Mouse (Mus musculus): Measurements from ENCODE around the gene Irak3.

Irak3 gene

DNA sequence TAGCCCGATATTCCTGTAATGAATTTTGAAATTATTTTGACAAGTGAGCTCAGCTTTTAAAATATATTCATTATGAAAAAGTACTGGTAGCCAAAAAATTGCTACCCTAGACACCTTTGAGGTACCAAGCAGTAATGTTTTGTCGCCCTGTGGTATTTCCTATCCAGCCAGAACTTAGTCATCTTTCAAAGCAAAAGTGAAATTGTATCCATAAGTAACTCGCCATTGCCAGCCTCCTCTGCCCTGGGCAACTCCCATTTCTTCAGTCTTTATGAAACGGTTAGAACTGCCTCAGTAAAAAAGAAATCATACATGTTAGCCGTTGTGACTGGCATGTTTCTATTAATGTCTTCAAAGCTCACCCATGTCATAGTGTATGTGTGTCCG, 7.6 kb upstream of the Irak3 start:
- H3K27me3 ChIP-seq (ENCODE audit: insufficient read depth, low read length), result no peaks in the 10 kb centered on the region
- H3K36me3 ChIP-seq (ENCODE audit: insufficient read depth, low read length), result no peaks in the 10 kb centered on the region; the same call in 1 of the 2 replicates
- peak overlapping the region; percentile 98 for H3K4me3 ChIP-seq (replicated peaks; ENCODE audit: low read length)
- TF ChIP-seq POU5F1 (IDR thresholded peaks at IDR 0.05; ENCODE audit: borderline replicate concordance, low read length) (no peak), NANOG (IDR thresholded peaks at IDR 0.05; ENCODE audit: borderline replicate concordance, low read length) (no peak), CTCF (conservative IDR thresholded peaks at IDR 0.05; ENCODE audit: low read length) (no peak)
- H3K4me1 ChIP-seq (replicated peaks; ENCODE audit: low read depth, low read length), result peaks cover 33% of the 10 kb centered on the region
- H3K9me3 ChIP-seq (ENCODE audit: low read length), result peaks cover 6% of the 10 kb centered on the region

GRCm38 (mm10) chr10:120208575-120209538, 6.9 kb upstream of the Irak3 start:
- Histone ChIP-seq H3K4me3 (replicated peaks; ENCODE audit: low read length) (peak overlapping the region; percentile 98), H3K27me3 (ENCODE audit: insufficient read depth, low read length) (no peaks in the 10 kb centered on the region), H3K36me3 (ENCODE audit: insufficient read depth, low read length) (no peaks in the 10 kb centered on the region; the same call in 1 of the 2 replicates), H3K4me1 (replicated peaks; ENCODE audit: low read depth, low read length) (peaks cover 33% of the 10 kb centered on the region), H3K9me3 (ENCODE audit: low read length) (peaks cover 6% of the 10 kb centered on the region)
- TF ChIP-seq POU5F1 (IDR thresholded peaks at IDR 0.05; ENCODE audit: borderline replicate concordance, low read length), result no peak
- TF ChIP-seq CTCF (conservative IDR thresholded peaks at IDR 0.05; ENCODE audit: low read length), result no peak
- TF ChIP-seq NANOG (IDR thresholded peaks at IDR 0.05; ENCODE audit: borderline replicate concordance, low read length), result no peak

DNA sequence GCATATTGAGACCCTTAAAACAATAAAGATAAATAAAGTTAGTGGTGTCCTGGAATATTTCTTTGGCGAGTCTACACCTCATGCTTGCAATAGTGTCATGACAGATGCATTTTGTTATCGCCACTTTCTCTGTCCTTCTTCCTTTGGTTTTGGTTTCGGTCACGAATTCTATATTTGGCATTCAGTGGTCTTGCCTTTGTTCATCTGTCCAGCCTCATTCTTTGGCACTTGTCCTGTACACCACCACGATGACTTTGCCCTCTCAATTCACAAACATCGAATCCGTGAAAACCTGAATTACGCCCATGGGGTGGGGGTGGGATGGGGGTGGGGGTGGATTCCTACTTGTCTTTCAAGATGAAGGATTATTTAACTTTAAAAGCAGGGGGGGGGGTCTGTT, 6.1 kb upstream of the Irak3 start:
- H3K36me3 ChIP-seq (ENCODE audit: insufficient read depth, low read length), result no peaks in the 10 kb centered on the region; the same call in 1 of the 2 replicates
- no peak overlapping the region for H3K4me3 ChIP-seq (replicated peaks; ENCODE audit: low read length)

GRCm38 (mm10) chr10:120204591-120205210, 2.8 kb upstream of the Irak3 start:
- no peaks in the 10 kb centered on the region for H3K36me3 ChIP-seq (ENCODE audit: insufficient read depth, low read length)
- no peaks in the 10 kb centered on the region for H3K9me3 ChIP-seq (ENCODE audit: low read length)
- peaks cover 51% of the 10 kb centered on the region for H3K4me1 ChIP-seq (replicated peaks; ENCODE audit: low read depth, low read length)
- no peak overlapping the region for H3K4me3 ChIP-seq (replicated peaks; ENCODE audit: low read length)
- no peak for TF ChIP-seq CTCF (conservative IDR thresholded peaks at IDR 0.05; ENCODE audit: low read length)
- no peak for TF ChIP-seq NANOG (IDR thresholded peaks at IDR 0.05; ENCODE audit: borderline replicate concordance, low read length)
- TF ChIP-seq POU5F1 (IDR thresholded peaks at IDR 0.05; ENCODE audit: borderline replicate concordance, low read length), result no peak
- H3K27me3 ChIP-seq (ENCODE audit: insufficient read depth, low read length), result peaks cover 16% of the 10 kb centered on the region

More for the DNA sequence above, 6.1 kb upstream of the Irak3 start:
- Histone ChIP-seq H3K4me1 (replicated peaks; ENCODE audit: low read depth, low read length) (peaks cover 38% of the 10 kb centered on the region), H3K27me3 (ENCODE audit: insufficient read depth, low read length) (peaks cover 4% of the 10 kb centered on the region; the same call in 1 of the 2 replicates), H3K9me3 (ENCODE audit: low read length) (peaks cover 6% of the 10 kb centered on the region)
- TF ChIP-seq NANOG (IDR thresholded peaks at IDR 0.05; ENCODE audit: borderline replicate concordance, low read length) (no peak), POU5F1 (IDR thresholded peaks at IDR 0.05; ENCODE audit: borderline replicate concordance, low read length) (no peak), CTCF (conservative IDR thresholded peaks at IDR 0.05; ENCODE audit: low read length) (no peak)

GRCm38 (mm10) chr10:120202467-120203250, 729 bp upstream of the Irak3 start:
- Histone ChIP-seq H3K27me3 (ENCODE audit: insufficient read depth, low read length) (peaks cover 16% of the 10 kb centered on the region), H3K4me3 (replicated peaks; ENCODE audit: low read length) (no peak overlapping the region), H3K9me3 (ENCODE audit: low read length) (no peaks in the 10 kb centered on the region), H3K36me3 (ENCODE audit: insufficient read depth, low read length) (no peaks in the 10 kb centered on the region), H3K4me1 (replicated peaks; ENCODE audit: low read depth, low read length) (peaks cover 40% of the 10 kb centered on the region)
- TF ChIP-seq NANOG (IDR thresholded peaks at IDR 0.05; ENCODE audit: borderline replicate concordance, low read length), result no peak
- no peak for TF ChIP-seq POU5F1 (IDR thresholded peaks at IDR 0.05; ENCODE audit: borderline replicate concordance, low read length)
- TF ChIP-seq CTCF (conservative IDR thresholded peaks at IDR 0.05; ENCODE audit: low read length), result no peak

- H3K9me3 ChIP-seq (ENCODE audit: low read length), result no peaks in the 10 kb centered on the region
- H3K36me3 ChIP-seq (ENCODE audit: insufficient read depth, low read length), result no peaks in the 10 kb centered on the region
- peak within 1 kb of the TSS; percentile 80 for H3K4me3 ChIP-seq (replicated peaks; ENCODE audit: low read length)
- TF ChIP-seq POU5F1 (IDR thresholded peaks at IDR 0.05; ENCODE audit: borderline replicate concordance, low read length), result no peak
- H3K4me1 ChIP-seq (replicated peaks; ENCODE audit: low read depth, low read length), result peaks cover 39% of the 10 kb centered on the region
- peaks cover 16% of the 10 kb centered on the region for H3K27me3 ChIP-seq (ENCODE audit: insufficient read depth, low read length)
Observed at GRCm38 (mm10) chr10:120201131-120201921, 604 bp downstream of the Irak3 start, which contains the start of gene Tmbim4. Tmbim4 (plus strand) TSS chr10:120201590.

DNA sequence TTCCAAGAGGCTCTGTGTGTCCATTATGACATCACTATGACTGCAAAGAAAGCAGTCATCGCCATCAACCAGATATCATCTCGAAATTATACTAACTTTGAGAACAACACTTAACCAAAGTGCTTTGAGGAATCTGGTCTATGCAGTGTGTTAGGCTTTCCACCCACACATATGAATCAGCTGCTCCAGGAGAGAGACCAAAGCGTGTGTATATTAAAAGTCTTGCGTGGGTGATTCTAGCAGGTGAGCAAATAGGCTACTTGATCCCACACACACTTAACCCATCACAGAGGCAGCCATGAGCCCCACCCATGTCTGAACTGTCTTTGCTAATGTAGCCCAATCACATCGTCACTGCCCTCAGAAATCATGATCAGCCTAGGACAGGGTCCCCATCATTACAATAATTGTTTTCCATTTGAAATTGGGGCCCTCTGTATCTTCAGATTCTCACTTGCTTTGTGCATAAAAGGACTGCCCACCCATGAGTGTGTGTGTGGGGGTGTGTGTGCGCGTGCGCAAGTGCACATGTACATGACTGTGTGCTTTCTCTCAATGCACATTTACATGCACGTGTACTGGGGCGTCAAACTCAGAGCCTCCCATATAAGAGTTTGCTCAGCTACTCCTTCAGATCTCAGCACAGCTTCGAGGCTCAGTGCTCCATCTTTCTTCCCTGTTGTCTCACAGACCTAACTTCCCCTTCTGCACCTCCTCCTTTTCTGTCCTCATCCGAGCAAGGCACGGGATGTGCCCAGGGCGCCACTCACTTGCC, 4.7 kb downstream of the Irak3 start:
- Histone ChIP-seq H3K4me1 (replicated peaks; ENCODE audit: low read depth, low read length) (peaks cover 30% of the 10 kb centered on the region), H3K9me3 (ENCODE audit: low read length) (no peaks in the 10 kb centered on the region), H3K36me3 (ENCODE audit: insufficient read depth, low read length) (no peaks in the 10 kb centered on the region), H3K4me3 (replicated peaks; ENCODE audit: low read length) (no peak overlapping the region), H3K27me3 (ENCODE audit: insufficient read depth, low read length) (peaks cover 13% of the 10 kb centered on the region)
- TF ChIP-seq NANOG (IDR thresholded peaks at IDR 0.05; ENCODE audit: borderline replicate concordance, low read length) (no peak), CTCF (conservative IDR thresholded peaks at IDR 0.05; ENCODE audit: low read length) (no peak)
